Mouse (Mus musculus) embryonic fibroblast, embryonic 13.5 days (primary cell): Measurements from ENCODE around the gene Lrfn3.

Source experiments
- CTCF ChIP-seq: IDR thresholded peaks from 2 replicates; pipeline ENCODE4 v1.5.1; 2011; ENCODE audit warnings: mild to moderate bottlenecking, control low read depth, low read length, moderate library complexity, borderline replicate concordance; ENCODE audit not compliant: insufficient read depth
- POLR2A ChIP-seq: IDR thresholded peaks from 2 replicates; pipeline ENCODE4 v1.6.1; 2011; ENCODE audit warnings: low read depth, mild to moderate bottlenecking, control low read depth, low read length, moderate library complexity

DNA sequence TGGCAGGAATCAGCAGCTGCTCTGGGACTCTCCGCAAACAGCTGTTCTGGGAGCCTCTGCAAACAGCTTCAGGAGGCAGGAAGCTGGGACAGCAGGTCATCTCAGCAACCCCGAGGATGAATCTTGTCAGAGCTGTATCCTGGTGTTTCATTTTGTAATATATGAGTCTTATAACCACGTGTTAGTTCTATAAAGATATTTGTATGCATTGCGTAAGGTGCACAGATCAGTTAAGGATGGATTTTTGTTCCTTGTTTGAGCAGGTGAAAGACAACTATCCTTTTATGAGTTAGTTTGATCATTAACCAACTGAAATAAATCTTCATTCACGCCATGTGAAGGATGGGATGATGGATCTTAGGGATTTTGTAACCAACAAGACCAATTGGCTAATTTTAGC, 17.5 kb upstream of the Lrfn3 start:
- TF ChIP-seq CTCF (no peak), POLR2A (no peak)
